Mouse (Mus musculus) heart, embryonic 16.5 days (tissue): Measurements from ENCODE around the gene Snap47. TPM values are rescaled to one million over a fixed set of nuclear protein-coding genes. Genes with fewer than 3 reads are reported as not detected.
"Not testable (repeated sequence)": the region's sequence is repeated elsewhere in the genome, so short reads cannot be mapped to it uniquely, and the experiment has no call there.

ENCODE experiments used
- ATAC-seq: fragments of 200-750 bp; cut with Nextera tagmentation; replicated peaks from 2 replicates; pipeline ENCODE4 v1.8.0; 2017; ENCODE audit warnings: moderate number of reproducible peaks; ENCODE audit not compliant: insufficient read depth, low FRiP score; ENCODE audit errors: extremely low read depth
- H3K27ac ChIP-seq: fragments of 300-500 bp; sonication (generic); 2 replicates; pipeline ENCODE4 v1.5.1; 2014; ENCODE audit warnings: mild to moderate bottlenecking, low read length, control low read depth, moderate library complexity
- H3K27me3 ChIP-seq: fragments of 300-500 bp; sonication (generic); 2 replicates; pipeline ENCODE4 v1.6.1; 2014; ENCODE audit warnings: low read length, mixed read lengths; ENCODE audit not compliant: control insufficient read depth, insufficient read depth
- H3K36me3 ChIP-seq: fragments of 300-500 bp; sonication (generic); 2 replicates; pipeline ENCODE4 v1.6.1; 2014; ENCODE audit not compliant: control insufficient read depth, insufficient read depth
- H3K4me1 ChIP-seq: fragments of 300-500 bp; sonication (generic); 2 replicates; pipeline ENCODE4 v1.6.1; 2014; ENCODE audit warnings: low read length, mixed read lengths; ENCODE audit not compliant: control insufficient read depth, insufficient read depth
- H3K4me2 ChIP-seq: fragments of 300-500 bp; sonication (generic); 2 replicates; pipeline ENCODE4 v1.6.1; 2014; ENCODE audit warnings: low read depth, mild to moderate bottlenecking, control low read depth, low read length
- H3K4me3 ChIP-seq: fragments of 300-500 bp; sonication (generic); 2 replicates; pipeline ENCODE4 v1.5.1; 2014; ENCODE audit warnings: mild to moderate bottlenecking, control low read depth, low read length
- H3K9ac ChIP-seq: fragments of 300-500 bp; sonication (generic); 2 replicates; pipeline ENCODE4 v1.6.1; 2014; ENCODE audit warnings: low read length, control low read depth
- H3K9me3 ChIP-seq: fragments of 300-500 bp; sonication (generic); replicated peaks from 2 replicates; pipeline ENCODE4 v1.6.1; 2016; ENCODE audit warnings: low read length; ENCODE audit not compliant: control insufficient read depth
- WGBS: fragments of 180-500 bp; shearing (Covaris S2); extraction: QIAGEN DNeasy Blood & Tissue Kit; methylation state at CpG from one replicate; pipeline ENCODE4 v1.1.7; 2014; 5-methylcytosine and 5-hydroxymethylcytosine counted together
- polyA plus RNA-seq: library from polyadenylated mRNA; unstranded; fragments of >200 nt; fragmentation: Nextera tagmentation; extraction: Ambion mirVana; gene quantifications from 2 replicates; pipeline ENCODE4 v1.2.1, GENCODE M21; 2015

The Snap47 gene
- polyA plus RNA-seq, 1 experiment from 2014 or later = 83.4 TPM

GRCm38 (mm10) chr11:59369848-59370247, 81.1 kb downstream of the Snap47 start:
- Histone ChIP-seq H3K9me3 (no peaks in the 10 kb centered on the region), H3K27ac (no peak overlapping the region), H3K36me3 (no peaks in the 10 kb centered on the region), H3K4me1 (0 out of 2 replicates have a peak, but pooled peaks cover 2% of the 10 kb centered on the region), H3K4me3 (no peak overlapping the region), H3K4me2 (no peak overlapping the region), H3K9ac (no peak overlapping the region), H3K27me3 (no peaks in the 10 kb centered on the region)
- WGBS = 71% methylated on average over 11 of the region's 11 CpGs
- no peak for ATAC-seq

DNA sequence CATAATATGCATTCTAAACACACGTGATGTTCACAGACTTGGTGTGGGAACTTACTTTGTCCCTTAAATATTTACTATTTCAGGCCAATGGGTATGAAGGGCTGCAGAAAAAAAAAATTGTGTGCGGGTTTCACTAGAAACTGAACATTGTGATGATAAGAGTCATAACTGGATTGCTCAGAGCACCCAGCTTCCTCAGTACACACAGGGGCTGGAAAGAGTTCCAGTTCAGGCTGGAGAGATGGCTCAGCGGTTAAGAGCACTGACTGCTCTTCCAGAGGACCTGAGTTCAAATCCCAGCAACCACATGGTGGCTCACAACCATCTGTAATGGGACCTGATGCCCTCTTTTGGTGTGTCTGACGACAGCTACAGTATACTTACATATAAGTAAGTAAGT, 83.0 kb downstream of the Snap47 start:
- not testable (repeated sequence) for H3K27me3 ChIP-seq, ATAC-seq, H3K9me3 ChIP-seq, H3K27ac ChIP-seq, H3K4me1 ChIP-seq, H3K4me3 ChIP-seq, H3K36me3 ChIP-seq, H3K9ac ChIP-seq, H3K4me2 ChIP-seq
- WGBS = 81% methylated on average over 4 of the region's 4 CpGs

DNA sequence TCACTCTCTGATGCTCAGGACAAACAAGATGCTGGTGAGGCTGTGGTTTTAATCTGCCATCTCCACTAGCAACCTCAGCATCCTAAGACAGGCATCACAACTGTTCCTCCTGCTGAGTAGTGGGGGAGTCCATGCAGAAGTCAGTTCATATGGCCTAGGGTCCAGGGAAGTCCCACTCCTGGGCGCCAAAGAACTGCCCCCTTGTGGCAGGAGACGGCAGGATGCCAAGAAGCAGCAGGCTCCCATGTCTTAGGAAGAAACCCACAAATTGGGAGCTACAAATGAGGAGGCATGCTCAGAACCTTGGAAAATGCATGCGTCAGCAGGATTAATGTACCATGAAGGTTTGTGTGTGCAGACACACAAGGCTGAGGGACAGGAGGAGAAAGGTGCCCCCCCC, 84.4 kb downstream of the Snap47 start:
- 29% methylated on average over 3 of the region's 3 CpGs for WGBS
- H3K4me1 ChIP-seq = peaks cover 6% of the 10 kb centered on the region; the same call in 1 of the 2 replicates
- ATAC-seq = no peak

DNA sequence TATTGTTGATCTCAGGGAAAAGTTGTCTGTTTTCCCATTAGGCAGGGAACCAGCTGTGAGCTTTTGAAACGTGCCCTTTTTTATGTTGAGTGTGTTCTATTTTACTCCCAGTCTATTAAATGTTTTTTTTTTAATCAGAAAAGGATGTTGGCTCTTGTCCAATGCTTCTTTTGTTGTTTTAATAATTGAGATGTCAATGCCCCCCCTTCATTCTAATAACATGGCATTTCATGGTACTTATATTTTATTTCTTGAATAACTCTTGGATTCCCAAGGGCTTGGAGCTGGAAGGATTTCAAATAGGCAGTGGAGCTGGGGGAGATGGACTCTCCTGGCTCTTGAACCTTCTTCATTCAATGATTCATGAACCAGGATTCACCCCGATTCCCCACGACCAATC, 85.0 kb downstream of the Snap47 start:
- no peaks in the 10 kb centered on the region for H3K27me3 ChIP-seq
- no peaks in the 10 kb centered on the region for H3K9me3 ChIP-seq
- H3K4me2 ChIP-seq = no peak overlapping the region
- no peaks in the 10 kb centered on the region for H3K36me3 ChIP-seq
- 76% methylated on average over 3 of the region's 3 CpGs for WGBS
- no peak overlapping the region for H3K4me3 ChIP-seq
- H3K9ac ChIP-seq = no peak overlapping the region
- H3K4me1 ChIP-seq = peaks cover 6% of the 10 kb centered on the region; the same call in 1 of the 2 replicates
- no peak overlapping the region for H3K27ac ChIP-seq
- ATAC-seq = no peak

More for the DNA sequence above, 84.4 kb downstream of the Snap47 start:
- H3K4me2 ChIP-seq = no peak overlapping the region
- H3K27ac ChIP-seq = no peak overlapping the region
- H3K36me3 ChIP-seq = no peaks in the 10 kb centered on the region
- H3K4me3 ChIP-seq = no peak overlapping the region
- no peak overlapping the region for H3K9ac ChIP-seq
- H3K9me3 ChIP-seq = no peaks in the 10 kb centered on the region
- no peaks in the 10 kb centered on the region for H3K27me3 ChIP-seq

DNA sequence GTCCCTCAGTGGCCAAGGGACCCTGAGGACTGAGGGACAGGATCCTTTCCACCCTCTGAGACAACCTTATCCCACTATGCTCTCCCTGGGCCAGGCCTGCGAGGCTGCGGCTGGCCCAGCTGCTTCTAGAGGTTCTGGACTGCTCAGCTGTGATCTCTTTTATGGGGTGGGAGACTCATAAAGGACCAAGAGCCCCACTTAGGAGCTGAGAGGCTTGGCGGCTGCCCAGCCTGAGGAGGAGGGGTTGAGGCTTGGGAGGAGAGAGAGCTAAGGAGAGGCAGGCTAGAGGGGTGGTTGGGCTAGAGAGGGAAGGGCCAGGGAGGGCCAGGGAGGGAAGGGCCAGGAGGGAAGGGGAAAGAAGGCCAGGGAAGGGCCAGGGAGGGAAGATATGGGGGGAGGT, 86.6 kb downstream of the Snap47 start:
- Histone ChIP-seq H3K36me3 (no peaks in the 10 kb centered on the region), H3K9me3 (no peaks in the 10 kb centered on the region), H3K4me1 (peaks cover 6% of the 10 kb centered on the region; the same call in 1 of the 2 replicates), H3K27ac (peak overlapping the region; percentile 26; the same call in 1 of the 2 replicates), H3K27me3 (no peaks in the 10 kb centered on the region), H3K9ac (no peak overlapping the region; the same call in 1 of the 2 replicates), H3K4me3 (no peak overlapping the region), H3K4me2 (no peak overlapping the region)
- 27% methylated on average over 3 of the region's 3 CpGs for WGBS
- ATAC-seq = peak; percentile 76

DNA sequence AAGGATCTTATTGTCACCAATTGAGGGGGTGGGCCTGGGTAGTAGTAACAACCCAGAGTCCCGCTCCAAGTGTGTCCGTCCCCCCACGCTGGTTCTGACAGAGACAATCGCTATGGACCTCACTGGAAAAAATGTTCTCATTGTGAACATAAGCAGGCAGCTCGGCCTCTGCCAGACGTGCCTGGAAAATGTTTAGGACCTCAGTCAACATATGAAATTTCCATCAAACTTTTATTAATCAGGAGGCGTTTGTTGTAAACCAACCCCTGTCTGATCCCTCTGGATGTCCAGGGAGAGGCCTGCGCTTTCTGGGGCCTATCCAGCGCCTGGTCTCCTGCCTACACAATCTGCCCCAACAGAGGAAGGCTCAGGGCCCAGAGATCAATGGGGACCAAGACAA, 87.0 kb downstream of the Snap47 start:
- ATAC-seq = no peak
- no peak overlapping the region for H3K4me3 ChIP-seq
- peaks cover 6% of the 10 kb centered on the region; the same call in 1 of the 2 replicates for H3K4me1 ChIP-seq
- H3K36me3 ChIP-seq = no peaks in the 10 kb centered on the region
- H3K9me3 ChIP-seq = no peaks in the 10 kb centered on the region
- no peak overlapping the region for H3K4me2 ChIP-seq
- WGBS = 81% methylated on average over 9 of the region's 9 CpGs
- H3K9ac ChIP-seq = no peak overlapping the region; the same call in 1 of the 2 replicates
- H3K27me3 ChIP-seq = no peaks in the 10 kb centered on the region
- H3K27ac ChIP-seq = peak overlapping the region; percentile 26; the same call in 1 of the 2 replicates

DNA sequence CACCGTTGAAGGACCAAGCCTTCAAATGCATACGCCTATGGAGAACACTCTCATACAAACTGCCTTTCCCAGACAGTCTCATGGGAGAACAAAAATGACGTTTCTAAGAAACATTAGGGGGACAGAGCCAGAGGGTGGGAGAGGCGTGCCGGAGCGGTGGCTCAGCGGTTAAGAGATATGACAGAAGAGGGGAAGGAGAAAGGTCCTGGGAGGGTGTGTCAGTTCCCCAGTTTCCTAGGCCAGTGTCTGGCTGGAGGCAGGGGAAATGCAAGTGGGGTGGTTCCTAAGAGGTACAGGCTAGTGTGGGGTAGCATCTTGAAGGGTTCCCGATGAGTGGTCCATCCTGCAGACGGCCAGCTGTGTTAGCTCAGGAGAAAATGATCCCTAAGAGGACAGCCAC, 89.7 kb downstream of the Snap47 start:
- no peaks in the 10 kb centered on the region for H3K36me3 ChIP-seq
- peaks cover 6% of the 10 kb centered on the region; the same call in 1 of the 2 replicates for H3K4me1 ChIP-seq
- 64% methylated on average over 9 of the region's 9 CpGs for WGBS
- no peak overlapping the region for H3K4me2 ChIP-seq
- ATAC-seq = no peak
- H3K27me3 ChIP-seq = no peaks in the 10 kb centered on the region
- no peaks in the 10 kb centered on the region for H3K9me3 ChIP-seq
- no peak overlapping the region for H3K4me3 ChIP-seq
- no peak overlapping the region for H3K27ac ChIP-seq
- no peak overlapping the region for H3K9ac ChIP-seq

Other genes with a start within 250 kb of the Snap47 start
- gene Mrpl55, start 248.7 kb downstream of the Snap47 start, polyA plus RNA-seq = 115 and 131 TPM in 2 replicates
- 18.8 and 21.0 TPM in 2 replicates for gene 2310033P09Rik, start 242.9 kb downstream of the Snap47 start, polyA plus RNA-seq
- gene Arf1, start 222.9 kb downstream of the Snap47 start, polyA plus RNA-seq = 597 and 626 TPM in 2 replicates
- not detected in 2 replicates for gene Wnt3a, start 160.4 kb downstream of the Snap47 start, polyA plus RNA-seq
- gene Wnt9a, start 144.3 kb downstream of the Snap47 start, polyA plus RNA-seq = 2.7 and 2.9 TPM in 2 replicates
- gene Prss38, start 75.5 kb downstream of the Snap47 start, polyA plus RNA-seq = not detected in 2 replicates
- gene Jmjd4, start 1.1 kb downstream of the Snap47 start, polyA plus RNA-seq = 10.9 and 11.1 TPM in 2 replicates
- gene Zfp867, start 21.3 kb upstream of the Snap47 start, polyA plus RNA-seq = 6.1 and 7.0 TPM in 2 replicates
- 14.7 and 15.0 TPM in 2 replicates for gene Zkscan17, start 75.6 kb upstream of the Snap47 start, polyA plus RNA-seq
- 0.07 and 0.35 TPM in 2 replicates for gene Nlrp3, start 90.4 kb upstream of the Snap47 start, polyA plus RNA-seq
- not detected in 2 replicates for gene Olfr222, start 125.0 kb upstream of the Snap47 start, polyA plus RNA-seq
- not detected in 2 replicates for gene Olfr223, start 142.1 kb upstream of the Snap47 start, polyA plus RNA-seq
- gene Mprip, start 210.1 kb upstream of the Snap47 start, polyA plus RNA-seq = 26.6 and 34.2 TPM in 2 replicates